Mouse (Mus musculus) lung, adult 2 months (tissue): ENCODE measurements around the gene Nfat5.

Experiments
- CTCF ChIP-seq: fragments of 200-500 bp; IDR thresholded peaks from 2 replicates; pipeline ENCODE4 v1.5.1; 2011; ENCODE audit warnings: mild to moderate bottlenecking, low read length, control low read depth; ENCODE audit not compliant: insufficient read depth
- POLR2A ChIP-seq: fragments of 200-500 bp; IDR thresholded peaks from 2 replicates; pipeline ENCODE4 v1.6.1; 2011; ENCODE audit warnings: low read depth, mild to moderate bottlenecking, control low read depth, low read length, borderline replicate concordance; ENCODE audit errors: extremely low read depth

DNA sequence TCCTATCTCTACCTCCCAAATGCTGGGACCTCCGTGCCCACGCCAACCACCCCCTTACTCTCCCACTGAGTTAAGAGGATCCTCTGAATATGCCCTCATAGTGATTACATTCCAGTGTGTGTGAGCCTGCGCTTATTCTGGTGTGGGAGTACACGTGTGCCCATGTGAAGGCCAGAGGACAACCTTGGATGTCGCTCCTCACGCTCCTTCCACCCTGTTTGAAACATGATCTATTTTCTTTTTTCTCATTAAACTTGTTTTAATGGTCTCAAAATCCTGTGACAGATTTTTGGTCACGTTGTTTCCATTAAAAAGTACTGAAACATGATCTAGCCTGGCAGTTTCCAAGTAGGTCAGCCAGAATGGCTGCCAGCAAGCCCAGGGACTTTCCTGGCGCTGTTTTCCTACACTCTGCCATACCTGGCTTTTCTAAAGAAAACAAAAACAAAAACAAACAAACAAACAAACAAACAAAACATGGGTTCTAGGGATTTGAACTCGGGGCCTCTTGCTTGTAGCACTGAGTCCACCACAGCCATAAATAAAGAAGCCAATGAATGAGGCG lies 102.9 kb downstream of the Nfat5 start:
- TF ChIP-seq POLR2A = no peak
- TF ChIP-seq CTCF = no peak
